Mouse (Mus musculus) adrenal gland, adult 18-20 months (tissue): ENCODE measurements at regions not wholly inside any gene's neighbourhood (a gene's known extent, or its start where the extent isn't known, plus 50 kb on each side); places are given as distances from the start of the nearest gene placed in this dataset.

Experiments used
- DNase-seq, 2 experiments: peaks; one replicate each; pipeline ENCODE4 v3.0.0; 2021 to 2022; ENCODE audit warnings: low spot score in 2 of 2

DNA sequence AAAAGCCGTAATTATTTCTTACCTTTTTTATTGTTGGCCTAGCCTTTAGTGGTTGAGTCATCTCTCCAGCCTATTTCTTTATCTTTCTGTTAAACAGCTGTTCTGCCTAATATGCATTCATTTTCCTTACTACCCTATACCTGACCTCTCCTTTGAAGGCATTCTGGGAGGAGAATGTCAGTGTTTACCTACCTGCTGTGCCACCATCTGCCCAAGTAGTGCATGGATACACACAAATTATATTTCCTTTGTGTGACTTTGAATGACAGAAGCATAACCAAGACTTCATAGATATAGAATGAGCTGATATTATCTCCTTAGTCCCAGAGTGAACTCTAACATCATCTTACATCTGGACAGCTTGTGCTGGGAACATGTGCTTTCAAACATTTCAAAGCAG is 293.5 kb upstream of the Tom1l1 start:
- no peak for DNase-seq

DNA sequence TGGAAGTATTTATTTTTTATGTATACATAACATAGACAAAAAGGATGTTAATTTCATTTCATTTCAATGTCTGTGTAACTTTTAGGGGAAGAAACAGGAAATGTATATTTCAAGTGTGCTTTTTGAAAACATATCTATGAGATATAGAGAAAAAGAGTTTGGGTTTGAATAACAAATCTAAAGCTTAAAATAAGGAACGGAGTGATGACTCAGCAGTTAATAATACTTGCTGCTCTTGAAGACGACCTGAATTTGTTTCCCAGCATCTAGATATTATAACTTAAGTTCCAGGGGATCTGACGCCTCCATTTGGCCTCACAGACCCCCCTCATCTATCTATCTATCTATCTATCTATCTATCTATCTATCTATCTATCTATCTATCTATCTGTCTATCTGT is 290.1 kb upstream of the Tom1l1 start:
- DNase-seq: no peak

- DNase-seq: no peak
Measured at GRCm38 (mm10) chr11:90941076-90941475, 252.9 kb upstream of the Tom1l1 start.

GRCm38 (mm10) chr11:90925738-90926137 is 237.6 kb upstream of the Tom1l1 start:
- no peak for DNase-seq

- DNase-seq: no peak
Measured at GRCm38 (mm10) chr11:90917782-90918181, 229.6 kb upstream of the Tom1l1 start.

DNA sequence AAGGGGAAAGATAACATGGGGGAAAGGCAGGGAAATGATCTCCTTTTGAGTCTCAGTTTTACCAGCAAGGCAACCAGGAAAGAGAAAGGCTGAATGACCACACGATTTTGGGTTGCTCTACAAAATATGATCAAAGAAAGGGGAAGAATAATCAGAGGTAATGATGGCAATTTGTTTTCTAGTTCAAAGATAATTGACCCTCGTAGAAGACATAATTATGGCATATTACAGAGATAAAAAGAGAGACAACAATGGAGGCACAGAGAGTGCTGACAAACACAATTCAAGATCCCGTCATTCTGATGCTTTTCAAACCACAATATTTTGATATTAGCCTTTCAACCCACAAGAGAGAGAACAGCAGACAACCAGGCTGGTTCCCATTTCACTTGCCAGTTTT is 206.1 kb upstream of the Tom1l1 start:
- DNase-seq: no peak

- DNase-seq: no peak
Measured at GRCm38 (mm10) chr11:90873122-90873521, 185.0 kb upstream of the Tom1l1 start.

DNA sequence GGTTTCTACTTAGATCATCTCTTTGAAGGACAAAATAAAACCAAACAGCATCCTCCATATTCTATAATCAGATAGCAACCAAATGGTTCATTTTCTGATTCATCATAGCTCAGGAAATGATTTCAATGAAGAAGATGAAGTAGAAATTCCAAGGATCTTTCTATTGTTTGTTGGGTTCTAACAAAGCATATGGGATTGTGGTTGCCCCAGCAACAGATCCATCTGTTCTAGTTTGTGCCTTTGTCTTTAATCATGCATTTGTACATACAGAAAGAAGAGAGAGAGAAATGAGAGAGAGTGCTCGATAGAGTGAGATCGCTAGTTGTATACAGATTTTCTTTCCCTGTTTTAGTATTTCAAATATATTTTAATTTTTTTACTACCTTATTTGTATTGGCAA is 183.5 kb upstream of the Tom1l1 start:
- no peak for DNase-seq

GRCm38 (mm10) chr11:90863981-90864760 is 176.0 kb upstream of the Tom1l1 start:
- no peak for DNase-seq

- DNase-seq: no peak
Measured at GRCm38 (mm10) chr11:90855731-90856130, 167.6 kb upstream of the Tom1l1 start.

GRCm38 (mm10) chr11:90855324-90855723 is 167.2 kb upstream of the Tom1l1 start:
- no peak for DNase-seq

- DNase-seq: no peak
Measured at GRCm38 (mm10) chr11:90851221-90851620, 163.1 kb upstream of the Tom1l1 start.

DNA sequence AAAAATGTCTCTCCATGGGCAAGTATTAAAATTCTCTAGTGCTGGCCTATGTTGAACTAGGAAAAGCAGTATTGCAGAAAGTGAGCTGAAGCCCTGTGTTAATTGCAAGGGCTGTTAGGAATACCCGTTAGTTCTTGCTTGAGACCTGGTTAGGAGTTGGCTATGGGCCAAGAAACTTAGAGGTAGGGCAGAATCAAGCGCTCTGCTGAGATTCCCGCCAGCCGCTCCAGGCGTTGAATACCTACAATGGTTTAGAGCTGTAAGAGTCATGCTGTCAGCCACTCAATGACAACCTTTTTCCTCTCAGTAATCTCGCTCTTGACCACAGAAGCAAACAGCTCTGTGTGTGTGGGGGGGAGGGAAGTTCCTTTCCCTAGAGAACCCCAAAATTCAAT is 156.8 kb upstream of the Tom1l1 start:
- DNase-seq: no peak

DNA sequence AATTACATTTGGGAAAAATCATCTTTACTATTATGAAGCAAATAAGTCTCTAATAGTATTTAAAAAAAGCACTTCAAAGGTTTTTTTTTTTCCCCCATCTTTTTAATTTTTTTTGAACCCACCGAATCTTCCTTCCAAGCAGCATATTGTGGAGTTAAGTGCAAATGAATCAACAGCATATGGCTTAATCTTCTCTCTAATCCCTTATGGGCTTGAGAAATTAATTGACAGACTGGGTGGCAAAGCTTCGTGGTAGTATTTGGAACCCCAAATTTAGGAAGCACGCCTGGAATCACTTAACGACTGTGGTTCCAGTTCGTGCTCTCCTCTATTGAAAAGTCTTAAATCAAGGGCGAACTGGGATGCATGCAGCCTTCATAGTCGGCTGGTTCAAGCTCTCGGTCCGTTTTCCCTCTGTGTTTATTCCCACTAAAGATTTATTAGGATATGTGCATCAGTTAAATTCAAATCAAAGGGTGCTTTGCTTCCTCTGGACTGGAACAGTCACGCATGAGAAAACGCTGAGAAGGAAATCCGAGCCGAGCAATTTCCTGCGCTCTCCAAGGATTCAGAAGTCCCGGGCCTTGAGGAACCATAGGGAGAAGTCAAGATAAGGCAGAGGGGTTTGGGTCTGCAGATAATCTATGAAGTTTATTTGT is 156.2 kb upstream of the Tom1l1 start:
- no peak for DNase-seq

- DNase-seq: no peak
Measured at GRCm38 (mm10) chr11:90838161-90838560, 150.0 kb upstream of the Tom1l1 start.

- no peak for DNase-seq
Measured at GRCm38 (mm10) chr11:90824761-90825160, 136.6 kb upstream of the Tom1l1 start.

DNA sequence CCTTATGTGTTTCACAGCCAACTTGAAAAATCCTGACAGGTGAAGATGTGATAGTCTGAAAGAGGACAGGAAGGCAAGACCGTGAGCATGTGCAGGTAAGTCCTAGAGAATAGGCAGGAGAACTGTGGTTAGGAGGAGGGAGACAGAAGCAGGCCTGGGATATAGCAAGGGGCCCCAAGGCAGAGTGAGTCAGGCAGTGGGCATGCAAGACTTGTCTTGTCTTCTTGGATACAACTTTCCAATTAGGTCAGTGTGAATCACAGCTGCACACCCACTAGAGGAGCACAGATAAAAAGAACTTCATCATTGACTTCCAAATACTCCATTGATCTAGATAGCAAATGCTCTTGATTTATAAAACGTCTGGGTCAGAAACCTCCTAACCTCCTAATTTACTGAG is 128.6 kb upstream of the Tom1l1 start:
- DNase-seq: no peak

DNA sequence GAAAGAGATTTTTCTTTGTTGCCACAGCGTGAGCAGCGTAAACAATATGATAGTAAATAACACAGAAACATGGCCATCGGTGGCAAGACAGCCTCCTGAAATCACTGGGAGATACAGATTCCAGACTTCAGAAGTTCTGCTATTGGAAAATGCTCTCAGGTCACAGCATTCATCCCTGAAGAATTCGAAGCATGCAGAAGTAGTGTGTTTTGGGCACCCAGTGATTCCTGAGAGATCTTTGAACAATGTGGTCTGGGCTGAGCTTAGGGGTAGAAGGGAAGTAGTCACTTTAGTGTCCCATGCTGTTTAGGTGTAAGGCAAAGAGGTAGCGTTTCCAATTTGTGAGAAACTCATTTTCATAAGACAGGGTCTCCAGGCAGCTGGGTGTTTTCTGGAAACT is 126.3 kb upstream of the Tom1l1 start:
- DNase-seq: no peak

- DNase-seq: no peak
Measured at GRCm38 (mm10) chr11:90812971-90813370, 124.8 kb upstream of the Tom1l1 start.

GRCm38 (mm10) chr11:90812530-90812929 is 124.4 kb upstream of the Tom1l1 start:
- no peak for DNase-seq

DNA sequence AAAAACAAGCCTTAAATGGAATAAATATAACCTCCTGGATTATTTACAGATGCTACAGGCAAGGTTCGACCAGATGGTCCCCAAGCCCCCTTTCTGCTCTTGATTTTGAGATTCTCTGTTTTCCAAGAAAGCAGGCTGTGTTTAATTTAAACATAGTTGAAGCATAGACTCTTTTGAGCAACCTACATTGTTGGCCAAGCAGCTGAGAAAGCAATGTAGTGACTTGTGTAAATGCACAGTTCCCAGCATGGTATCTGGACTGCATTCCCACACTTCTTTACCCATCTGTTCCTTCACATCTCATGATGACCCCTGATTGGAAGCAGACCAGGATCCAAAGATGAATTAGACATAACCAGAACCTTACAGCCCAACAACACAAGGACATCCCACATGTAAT is 120.3 kb upstream of the Tom1l1 start:
- no peak for DNase-seq

- no peak for DNase-seq
Measured at GRCm38 (mm10) chr11:90807343-90807742, 119.2 kb upstream of the Tom1l1 start.
